ENCODE assay signal across 9 mouse cellular contexts in the genomic region with DNA sequence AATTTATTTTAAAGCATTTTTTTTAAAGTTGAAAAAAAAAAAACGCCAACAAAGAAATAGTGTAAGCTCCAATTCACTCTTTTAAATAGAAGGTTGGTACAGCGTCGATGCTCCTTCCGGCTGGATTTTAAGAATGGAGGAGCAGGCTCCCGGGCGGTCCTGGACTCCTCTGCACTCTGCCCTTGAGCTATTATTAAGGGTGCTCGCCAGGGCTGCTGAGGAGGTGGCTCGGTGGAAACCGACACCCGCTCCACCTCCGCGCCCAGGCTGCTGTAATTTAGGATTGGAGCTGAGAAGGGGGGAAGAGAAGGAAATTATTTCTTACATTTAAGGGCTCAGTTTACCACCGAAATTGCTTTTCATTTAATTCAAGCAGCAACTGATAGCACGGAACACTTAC.
DNase-seq lines count a peak whose midpoint lies in the region; ATAC-seq and TF ChIP-seq lines count a peak whose summit lies in the region.
"Had no signal": no experiment of that assay in that cellular context is flagged by ENCODE, and none has a peak within 500 bp of the region (broad histone marks: within the 10 kb centered on the region; RNA-seq: fewer than 3 reads in every experiment).

No protein-coding gene starts in this region.

- H3K4me2 ChIP-seq in heart, embryonic 14.5 days (ENCODE audit: low read length): peak overlapping the region; percentile 47
- peak overlapping the region; percentile 50 for H3K4me2 ChIP-seq in midbrain, embryonic 13.5 days (replicated peaks)

- no peaks in the 10 kb centered on the region for H3K79me2 ChIP-seq in heart, adult 2 months (replicated peaks; ENCODE audit: control insufficient read depth, insufficient read depth, low read length)

- no peak for ATAC-seq in heart, embryonic 14.5 days (ENCODE audit: insufficient number of reproducible peaks, insufficient read depth, low FRiP score, low read depth)
- ATAC-seq in midbrain, embryonic 13.5 days: peak; percentile 81

- TF ChIP-seq POLR2A in heart, adult 2 months (IDR thresholded peaks at IDR 0.05; ENCODE audit: insufficient read depth, low read depth, low read length): no peak
- no peak for TF ChIP-seq POLR2A in cortical plate, adult 2 months (IDR thresholded peaks at IDR 0.05; ENCODE audit: extremely low read depth, insufficient read depth, low read length)

- no peaks in the 10 kb centered on the region for H3K27me3 ChIP-seq in heart, embryonic 14.5 days (ENCODE audit: control insufficient read depth, insufficient read depth, low read length)
- H3K27me3 ChIP-seq in heart, adult 2 months (ENCODE audit: control insufficient read depth, insufficient read depth, low read length): no peaks in the 10 kb centered on the region
- no peaks in the 10 kb centered on the region for H3K27me3 ChIP-seq in midbrain, embryonic 13.5 days

- intact Hi-C loops in heart, adult 2 months (cut with DNase I): no loop called here
- intact Hi-C loops in gastrocnemius, adult 2 months (cut with DNase I): no loop called here

- no peak for TF ChIP-seq CTCF in heart, adult 2 months (IDR thresholded peaks at IDR 0.05)
- TF ChIP-seq CTCF in cortical plate, adult 2 months (IDR thresholded peaks at IDR 0.05; ENCODE audit: extremely low read depth, insufficient read depth, low read length): no peak
- no peak for TF ChIP-seq CTCF in gastrocnemius, adult 2 months (IDR thresholded peaks at IDR 0.05)

- no peak overlapping the region for H3K9ac ChIP-seq in heart, embryonic 14.5 days (ENCODE audit: low read length)
- no peak overlapping the region for H3K9ac ChIP-seq in heart, adult 2 months (ENCODE audit: low read depth, low read length)
- H3K9ac ChIP-seq in midbrain, embryonic 13.5 days (replicated peaks): peak overlapping the region; percentile 44; the same call in 1 of the 2 replicates

- DNase-seq in heart, adult 2 months: no peak
- DNase-seq in gastrocnemius, adult 2 months: peak; percentile 75
- DNase-seq in adipocyte (ENCODE audit: low spot score): no peak
- no peak for DNase-seq in layer of hippocampus, adult 9-11 months
- no peak for DNase-seq in thymus, postnatal 36 days

- H3K9me3 ChIP-seq in heart, embryonic 14.5 days (ENCODE audit: control insufficient read depth, low read length): no peaks in the 10 kb centered on the region
- H3K9me3 ChIP-seq in midbrain, embryonic 13.5 days: no peaks in the 10 kb centered on the region

- no peak for TF ChIP-seq EP300 in heart, adult 2 months (IDR thresholded peaks at IDR 0.05; ENCODE audit: insufficient read depth, low read depth, low read length)

- 44% methylated on average over 14 of the region's 14 CpGs for WGBS in heart, embryonic 14.5 days
- 43% methylated on average over 14 of the region's 14 CpGs for WGBS in heart, adult 2 months
- WGBS in midbrain, embryonic 13.5 days: 16% methylated on average over 14 of the region's 14 CpGs

- H3K4me3 ChIP-seq in heart, embryonic 14.5 days (ENCODE audit: control insufficient read depth in 1 of 2, insufficient read depth in 1 of 2, low read depth in 1 of 2, low read length in 2 of 2): no peak overlapping the region
- H3K4me3 ChIP-seq in heart, adult 2 months: no peak overlapping the region
- peak overlapping the region; percentile 56 for H3K4me3 ChIP-seq in cortical plate, adult 2 months (ENCODE audit: insufficient read depth, low read length)
- peak overlapping the region; percentile 63 for H3K4me3 ChIP-seq in gastrocnemius, adult 2 months
- H3K4me3 ChIP-seq in midbrain, embryonic 13.5 days (replicated peaks): peak overlapping the region; percentile 29

- no peaks in the 10 kb centered on the region for H3K36me3 ChIP-seq in heart, embryonic 14.5 days (ENCODE audit: control insufficient read depth, insufficient read depth, low read length)
- no peaks in the 10 kb centered on the region for H3K36me3 ChIP-seq in heart, adult 2 months (ENCODE audit: control insufficient read depth, insufficient read depth, low read length)
- no peaks in the 10 kb centered on the region for H3K36me3 ChIP-seq in midbrain, embryonic 13.5 days
- H3K36me3 ChIP-seq: G1E had no signal

- no peaks in the 10 kb centered on the region for H3K4me1 ChIP-seq in heart, embryonic 14.5 days (ENCODE audit: control insufficient read depth in 2 of 2, insufficient read depth in 2 of 2, low read length in 2 of 2)
- no peaks in the 10 kb centered on the region for H3K4me1 ChIP-seq in heart, adult 2 months (ENCODE audit: control insufficient read depth, insufficient read depth, low read length)
- peaks cover 3% of the 10 kb centered on the region for H3K4me1 ChIP-seq in cortical plate, adult 2 months (ENCODE audit: control insufficient read depth, insufficient read depth, low read length)
- peaks cover 16% of the 10 kb centered on the region for H3K4me1 ChIP-seq in midbrain, embryonic 13.5 days (replicated peaks)

- H3K27ac ChIP-seq in heart, embryonic 14.5 days (replicated peaks in 1 of 2; ENCODE audit: control insufficient read depth in 1 of 2, insufficient read depth in 1 of 2, low read depth in 2 of 2, low read length in 2 of 2): no peak overlapping the region
- no peak overlapping the region for H3K27ac ChIP-seq in heart, adult 2 months
- H3K27ac ChIP-seq in cortical plate, adult 2 months (ENCODE audit: insufficient read depth, low read length): no peak overlapping the region; the same call in 1 of the 2 replicates
- peak overlapping the region; percentile 75 for H3K27ac ChIP-seq in gastrocnemius, adult 2 months
- no peak overlapping the region for H3K27ac ChIP-seq in midbrain, embryonic 13.5 days

Comparison
In these comparisons a context has a peak if more than half of its experiments do, and no peak if none do; other contexts are left out.
1. H3K4me3 ChIP-seq: peak in cortical plate, adult 2 months (single experiment), gastrocnemius, adult 2 months (single experiment) and midbrain, embryonic 13.5 days (single experiment); none in heart, embryonic 14.5 days (0 of 2) and heart, adult 2 months (single experiment).